Mouse (Mus musculus): ENCODE results near the gene G0s2. TPM values are rescaled to one million over a fixed set of nuclear protein-coding genes. Genes with fewer than 3 reads are reported as not detected.

Gene G0s2
- polyA plus RNA-seq, 1 experiment from 2014 or later = 10.1 TPM

GRCm38 (mm10) chr1:193252616-193253015 lies 20.4 kb downstream of the G0s2 start:
- no peaks in the 10 kb centered on the region for H3K9me3 ChIP-seq (ENCODE audit: control insufficient read depth)
- no peak for TF ChIP-seq CTCF (IDR thresholded peaks at IDR 0.05; ENCODE audit: low read depth)
- H3K4me1 ChIP-seq (replicated peaks; ENCODE audit: control insufficient read depth, insufficient read depth, low read length) = no peaks in the 10 kb centered on the region
- H3K36me3 ChIP-seq (ENCODE audit: control insufficient read depth, insufficient read depth) = no peaks in the 10 kb centered on the region
- no peak overlapping the region for H3K4me3 ChIP-seq (ENCODE audit: low read depth, low read length)
- H3K4me2 ChIP-seq (replicated peaks; ENCODE audit: low read depth) = no peak overlapping the region
- WGBS = 26% methylated on average over 5 of the region's 5 CpGs
- ATAC-seq = no peak
- H3K27me3 ChIP-seq (replicated peaks; ENCODE audit: control insufficient read depth, insufficient read depth, low read length) = no peaks in the 10 kb centered on the region
- H3K27ac ChIP-seq (ENCODE audit: low read depth, low read length) = no peak overlapping the region
- H3K9ac ChIP-seq (ENCODE audit: low read depth, low read length) = no peak overlapping the region

GRCm38 (mm10) chr1:193251386-193251785 lies 21.6 kb downstream of the G0s2 start:
- no peak for TF ChIP-seq CTCF (IDR thresholded peaks at IDR 0.05; ENCODE audit: low read depth)
- Histone ChIP-seq H3K9ac (ENCODE audit: low read depth, low read length) (no peak overlapping the region), H3K27ac (ENCODE audit: low read depth, low read length) (no peak overlapping the region), H3K27me3 (replicated peaks; ENCODE audit: control insufficient read depth, insufficient read depth, low read length) (no peaks in the 10 kb centered on the region), H3K4me3 (ENCODE audit: low read depth, low read length) (no peak overlapping the region), H3K4me1 (replicated peaks; ENCODE audit: control insufficient read depth, insufficient read depth, low read length) (no peaks in the 10 kb centered on the region), H3K9me3 (ENCODE audit: control insufficient read depth) (no peaks in the 10 kb centered on the region), H3K36me3 (ENCODE audit: control insufficient read depth, insufficient read depth) (no peaks in the 10 kb centered on the region), H3K4me2 (replicated peaks; ENCODE audit: low read depth) (no peak overlapping the region)
- WGBS = 71% methylated on average over 7 of the region's 7 CpGs
- ATAC-seq = no peak

- H3K9ac ChIP-seq (ENCODE audit: low read depth, low read length) = no peak overlapping the region
- H3K27me3 ChIP-seq (replicated peaks; ENCODE audit: control insufficient read depth, insufficient read depth, low read length) = no peaks in the 10 kb centered on the region
- no peak for TF ChIP-seq CTCF (IDR thresholded peaks at IDR 0.05; ENCODE audit: low read depth)
- no peaks in the 10 kb centered on the region for H3K4me1 ChIP-seq (replicated peaks; ENCODE audit: control insufficient read depth, insufficient read depth, low read length)
- no peak overlapping the region for H3K27ac ChIP-seq (ENCODE audit: low read depth, low read length)
- H3K4me2 ChIP-seq (replicated peaks; ENCODE audit: low read depth) = no peak overlapping the region
- H3K9me3 ChIP-seq (ENCODE audit: control insufficient read depth) = no peaks in the 10 kb centered on the region
- no peaks in the 10 kb centered on the region for H3K36me3 ChIP-seq (ENCODE audit: control insufficient read depth, insufficient read depth)
- ATAC-seq = no peak
- 79% methylated on average over 2 of the region's 2 CpGs for WGBS
- H3K4me3 ChIP-seq (ENCODE audit: low read depth, low read length) = no peak overlapping the region
Measured at GRCm38 (mm10) chr1:193250026-193250425, 23.0 kb downstream of the G0s2 start.

DNA sequence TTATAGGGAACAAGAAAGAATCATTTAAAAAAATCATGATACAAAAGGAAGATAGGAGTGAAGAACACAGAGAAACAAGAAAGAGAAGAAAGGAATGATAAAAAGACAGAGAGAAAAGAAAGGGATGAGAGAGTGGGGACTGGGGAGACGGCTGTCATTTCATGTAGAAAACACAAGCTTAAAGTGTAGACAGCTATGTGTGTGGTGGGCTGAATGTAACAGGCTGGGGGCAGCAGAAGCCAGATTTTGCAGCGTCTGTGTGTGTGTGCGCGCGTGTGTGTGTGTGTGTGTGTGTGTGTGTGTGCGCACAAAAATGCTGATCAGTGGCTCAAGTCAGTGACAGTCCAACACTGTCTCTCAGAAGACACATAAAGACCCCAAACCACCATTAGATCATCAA lies 28.8 kb downstream of the G0s2 start:
- Histone ChIP-seq H3K4me3 (ENCODE audit: low read depth, low read length) (no peak overlapping the region), H3K4me2 (replicated peaks; ENCODE audit: low read depth) (no peak overlapping the region), H3K9ac (ENCODE audit: low read depth, low read length) (no peak overlapping the region), H3K4me1 (replicated peaks; ENCODE audit: control insufficient read depth, insufficient read depth, low read length) (no peaks in the 10 kb centered on the region), H3K9me3 (ENCODE audit: control insufficient read depth) (no peaks in the 10 kb centered on the region), H3K36me3 (ENCODE audit: control insufficient read depth, insufficient read depth) (no peaks in the 10 kb centered on the region), H3K27ac (ENCODE audit: low read depth, low read length) (no peak overlapping the region), H3K27me3 (replicated peaks; ENCODE audit: control insufficient read depth, insufficient read depth, low read length) (no peaks in the 10 kb centered on the region)
- no peak for TF ChIP-seq CTCF (IDR thresholded peaks at IDR 0.05; ENCODE audit: low read depth)
- ATAC-seq = no peak
- WGBS = 79% methylated on average over 6 of the region's 6 CpGs

- Histone ChIP-seq H3K9ac (ENCODE audit: low read depth, low read length) (no peak overlapping the region), H3K27me3 (replicated peaks; ENCODE audit: control insufficient read depth, insufficient read depth, low read length) (no peaks in the 10 kb centered on the region), H3K4me2 (replicated peaks; ENCODE audit: low read depth) (no peak overlapping the region), H3K9me3 (ENCODE audit: control insufficient read depth) (no peaks in the 10 kb centered on the region), H3K4me1 (replicated peaks; ENCODE audit: control insufficient read depth, insufficient read depth, low read length) (no peaks in the 10 kb centered on the region), H3K27ac (ENCODE audit: low read depth, low read length) (no peak overlapping the region), H3K4me3 (ENCODE audit: low read depth, low read length) (no peak overlapping the region), H3K36me3 (ENCODE audit: control insufficient read depth, insufficient read depth) (no peaks in the 10 kb centered on the region)
- no peak for ATAC-seq
- whole genome bisulfite sequencing = 44% methylated on average over 10 of the region's 10 CpGs
- TF ChIP-seq CTCF (IDR thresholded peaks at IDR 0.05; ENCODE audit: low read depth) = no peak
Measured at GRCm38 (mm10) chr1:193243571-193244193, 29.3 kb downstream of the G0s2 start.

DNA sequence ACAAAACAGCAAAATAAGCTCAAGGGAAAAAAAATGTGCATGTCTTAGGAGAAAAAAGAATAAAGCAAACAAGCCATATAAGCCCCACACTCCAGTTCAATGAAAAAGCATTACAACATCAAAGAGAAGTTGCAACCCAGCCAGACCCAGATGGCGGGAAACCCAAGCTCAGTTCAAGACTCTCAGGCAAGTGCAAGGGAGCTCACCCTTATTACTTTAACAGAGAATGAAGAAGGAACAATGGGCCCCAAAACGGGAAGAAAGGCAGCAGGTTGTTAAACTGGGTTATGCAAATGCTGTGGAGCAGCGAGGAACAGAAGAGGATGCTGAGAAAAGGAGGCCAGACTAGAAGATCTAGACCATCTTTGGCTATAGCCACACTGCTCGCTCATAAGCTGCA lies 30.2 kb downstream of the G0s2 start:
- Histone ChIP-seq H3K4me2 (replicated peaks; ENCODE audit: low read depth) (no peak overlapping the region), H3K36me3 (ENCODE audit: control insufficient read depth, insufficient read depth) (no peaks in the 10 kb centered on the region)
- 59% methylated on average over 4 of the region's 4 CpGs for WGBS

GRCm38 (mm10) chr1:193242238-193242637 lies 30.8 kb downstream of the G0s2 start:
- Histone ChIP-seq H3K9ac (ENCODE audit: low read depth, low read length) (no peak overlapping the region), H3K4me1 (replicated peaks; ENCODE audit: control insufficient read depth, insufficient read depth, low read length) (no peaks in the 10 kb centered on the region), H3K27me3 (replicated peaks; ENCODE audit: control insufficient read depth, insufficient read depth, low read length) (no peaks in the 10 kb centered on the region), H3K9me3 (ENCODE audit: control insufficient read depth) (no peaks in the 10 kb centered on the region), H3K4me3 (ENCODE audit: low read depth, low read length) (no peak overlapping the region), H3K27ac (ENCODE audit: low read depth, low read length) (no peak overlapping the region), H3K36me3 (ENCODE audit: control insufficient read depth, insufficient read depth) (no peaks in the 10 kb centered on the region), H3K4me2 (replicated peaks; ENCODE audit: low read depth) (no peak overlapping the region)
- no peak for ATAC-seq
- no peak for TF ChIP-seq CTCF (IDR thresholded peaks at IDR 0.05; ENCODE audit: low read depth)
- WGBS = 60% methylated on average over 8 of the region's 8 CpGs

More for the DNA sequence above, 30.2 kb downstream of the G0s2 start:
- TF ChIP-seq CTCF (IDR thresholded peaks at IDR 0.05; ENCODE audit: low read depth) = no peak
- H3K4me1 ChIP-seq (replicated peaks; ENCODE audit: control insufficient read depth, insufficient read depth, low read length) = no peaks in the 10 kb centered on the region
- no peaks in the 10 kb centered on the region for H3K27me3 ChIP-seq (replicated peaks; ENCODE audit: control insufficient read depth, insufficient read depth, low read length)
- no peaks in the 10 kb centered on the region for H3K9me3 ChIP-seq (ENCODE audit: control insufficient read depth)
- ATAC-seq = no peak
- no peak overlapping the region for H3K4me3 ChIP-seq (ENCODE audit: low read depth, low read length)
- no peak overlapping the region for H3K9ac ChIP-seq (ENCODE audit: low read depth, low read length)
- no peak overlapping the region for H3K27ac ChIP-seq (ENCODE audit: low read depth, low read length)

Data from intestine, postnatal 0 days (tissue).